Mouse (Mus musculus): ENCODE measurements around the gene Efna5.

DNA sequence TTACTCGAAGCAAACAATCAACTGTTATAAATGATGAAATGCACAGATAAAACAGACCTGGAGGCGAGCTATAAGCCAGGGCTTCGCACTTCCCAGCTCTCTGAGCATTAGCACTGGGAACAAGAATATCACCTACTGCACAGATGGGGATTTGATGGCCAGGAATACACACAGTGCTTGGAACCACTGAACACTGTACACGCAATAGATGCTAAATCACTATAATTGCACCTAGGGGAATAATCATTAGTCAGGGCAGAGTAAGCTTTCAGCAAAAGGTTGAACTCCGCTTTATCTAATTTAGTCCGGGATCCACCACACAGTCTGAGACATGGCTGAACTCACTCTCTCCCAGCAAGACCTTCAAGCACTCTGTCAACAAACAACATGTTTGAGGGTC is 240.5 kb downstream of the Efna5 start:
- no peak for TF ChIP-seq CTCF (IDR thresholded peaks at IDR 0.05; ENCODE audit: borderline replicate concordance, insufficient read depth, low read length)
- TF ChIP-seq POLR2A (IDR thresholded peaks at IDR 0.05; ENCODE audit: low read depth, low read length): no peak
